Mouse (Mus musculus) gastrocnemius, postnatal 10 days (tissue): ENCODE results near the gene Nubp2. TPM values are rescaled to one million over a fixed set of nuclear protein-coding genes. Genes with fewer than 3 reads are reported as not detected.

Experiments
- DNase-seq: peaks from one replicate; pipeline ENCODE4 v3.0.0; 2021; ENCODE audit warnings: mixed read lengths
- total RNA-seq, 2 experiments: library from RNA; stranded (reverse); gene quantifications; 2 replicates each; pipeline ENCODE4 v1.2.3; 2021

Nubp2 gene
- total RNA-seq, 2 experiments from 2014 or later = 15.0 to 18.5 TPM

GRCm38 (mm10) chr17:24894061-24894994, 8.2 kb upstream of the Nubp2 start:
- DNase-seq = no peak

- no peak for DNase-seq
These were observed 7.1 kb upstream of the Nubp2 start for GRCm38 (mm10) chr17:24893276-24893675.

GRCm38 (mm10) chr17:24892785-24893184, 6.6 kb upstream of the Nubp2 start:
- DNase-seq = no peak

- DNase-seq = no peak
These were observed 5.2 kb upstream of the Nubp2 start for GRCm38 (mm10) chr17:24891321-24891720.

GRCm38 (mm10) chr17:24890151-24891092, 4.3 kb upstream of the Nubp2 start:
- no peak for DNase-seq

- DNase-seq = no peak
These were observed 2.7 kb upstream of the Nubp2 start for GRCm38 (mm10) chr17:24888862-24889261.

GRCm38 (mm10) chr17:24887291-24888080, 1.3 kb upstream of the Nubp2 start:
- DNase-seq = no peak

- no peak for DNase-seq
These were observed 753 bp upstream of the Nubp2 start for GRCm38 (mm10) chr17:24886932-24887271.

- no peak for DNase-seq
These were observed 604 bp downstream of the Nubp2 start for GRCm38 (mm10) chr17:24885356-24886133.

GRCm38 (mm10) chr17:24884391-24884790, 1.8 kb downstream of the Nubp2 start:
- no peak for DNase-seq

- no peak for DNase-seq
These were observed 4.3 kb downstream of the Nubp2 start for GRCm38 (mm10) chr17:24881738-24882440.

GRCm38 (mm10) chr17:24878531-24878930, 7.6 kb downstream of the Nubp2 start:
- DNase-seq = no peak

GRCm38 (mm10) chr17:24878117-24878397, 8.1 kb downstream of the Nubp2 start:
- DNase-seq = peak; percentile 63

GRCm38 (mm10) chr17:24877336-24878116, 8.6 kb downstream of the Nubp2 start:
- DNase-seq = peak; percentile 56

GRCm38 (mm10) chr17:24874989-24875388, 11.2 kb downstream of the Nubp2 start:
- DNase-seq = no peak

- no peak for DNase-seq
These were observed 11.8 kb downstream of the Nubp2 start for GRCm38 (mm10) chr17:24874405-24874745.

GRCm38 (mm10) chr17:24873695-24874404, 12.3 kb downstream of the Nubp2 start:
- no peak for DNase-seq

- no peak for DNase-seq
These were observed 18.2 kb downstream of the Nubp2 start for GRCm38 (mm10) chr17:24867914-24868313.

GRCm38 (mm10) chr17:24865776-24866175, 20.4 kb downstream of the Nubp2 start, which contains the start of gene Igfals:
Igfals (plus strand) TSS chr17:24865997.
- DNase-seq = no peak
